Mouse (Mus musculus): ENCODE measurements around the gene Myof. TPM values are rescaled to one million over a fixed set of nuclear protein-coding genes. Genes with fewer than 3 reads are reported as not detected.

Gene Myof
- total and polyA plus RNA-seq, 3 experiments = 0.55 TPM; not detected in 2

DNA sequence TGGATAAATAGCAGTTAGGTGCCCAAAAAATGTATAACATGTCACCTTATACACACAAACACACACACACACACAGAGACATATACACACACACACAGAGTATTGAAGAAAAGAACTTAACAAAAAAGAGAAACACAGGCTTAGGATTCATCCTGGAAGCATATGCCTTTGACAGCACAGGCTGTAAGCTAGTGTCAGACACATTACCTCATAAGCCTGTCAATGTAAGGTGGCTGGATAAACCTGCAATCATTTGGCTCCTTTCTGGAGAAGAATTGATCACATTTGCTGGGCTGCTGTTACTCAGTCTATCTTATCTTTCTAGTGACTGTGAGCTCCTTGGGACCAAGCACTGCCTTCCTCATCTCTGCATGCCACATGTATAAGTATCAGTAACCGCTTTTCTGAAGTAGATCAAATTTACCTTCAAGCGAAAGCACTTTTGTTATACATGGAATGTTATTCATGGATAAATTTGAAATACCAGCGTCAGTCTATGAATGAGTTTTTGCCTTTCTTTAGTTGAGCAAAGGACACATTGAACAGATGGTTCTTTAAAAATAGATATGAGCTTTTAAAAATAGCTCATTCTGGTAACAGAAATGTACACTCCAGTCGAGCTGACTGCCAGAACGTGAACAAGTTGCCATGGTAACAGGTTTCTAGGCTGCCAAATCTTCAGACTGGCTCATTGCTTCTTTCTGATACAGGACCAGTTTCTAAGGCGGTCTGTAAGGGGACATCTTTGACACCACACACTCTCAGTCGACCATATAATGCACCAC, 51.8 kb downstream of the Myof start:
- Histone ChIP-seq H3K9me3 (replicated peaks) (peaks cover 4% of the 10 kb centered on the region; the same call in 1 of the 2 replicates), H3K27me3 (ENCODE audit: insufficient read depth, low read length) (peaks cover 2% of the 10 kb centered on the region; the same call in 1 of the 2 replicates), H3K4me3 (ENCODE audit: low read depth, low read length) (no peak overlapping the region), H3K4me1 (ENCODE audit: insufficient read depth, low read depth, low read length) (peaks cover 4% of the 10 kb centered on the region; the same call in 1 of the 2 replicates), H3K36me3 (replicated peaks) (no peaks in the 10 kb centered on the region)
- ATAC-seq (ENCODE audit: extremely low read depth, insufficient number of reproducible peaks, low FRiP score, poor library complexity, severe bottlenecking) (no peak), DNase-seq (ENCODE audit: low spot score) (no peak)
- no peak for TF ChIP-seq TAL1 (conservative IDR thresholded peaks at IDR 0.05; ENCODE audit: low read depth, low read length)
- TF ChIP-seq POLR2AphosphoS5 (IDR thresholded peaks at IDR 0.05; ENCODE audit: insufficient replicate concordance, low read depth, low read length) = no peak
- no peak for TF ChIP-seq CTCF (IDR thresholded peaks at IDR 0.05; ENCODE audit: low read depth, low read length)
- no peak for TF ChIP-seq GATA1 (IDR thresholded peaks at IDR 0.05; ENCODE audit: borderline replicate concordance, low read length)
- TF ChIP-seq GATA2 (IDR thresholded peaks at IDR 0.05; ENCODE audit: borderline replicate concordance, low read depth, low read length) = no peak

- TF ChIP-seq CTCF (IDR thresholded peaks at IDR 0.05; ENCODE audit: low read depth, low read length) (no peak), GATA2 (IDR thresholded peaks at IDR 0.05; ENCODE audit: borderline replicate concordance, low read depth, low read length) (no peak), TAL1 (conservative IDR thresholded peaks at IDR 0.05; ENCODE audit: low read depth, low read length) (no peak), GATA1 (IDR thresholded peaks at IDR 0.05; ENCODE audit: borderline replicate concordance, low read length) (no peak), POLR2AphosphoS5 (IDR thresholded peaks at IDR 0.05; ENCODE audit: insufficient replicate concordance, low read depth, low read length) (no peak)
- DNase-seq (ENCODE audit: low spot score) (no peak), ATAC-seq (ENCODE audit: extremely low read depth, insufficient number of reproducible peaks, low FRiP score, poor library complexity, severe bottlenecking) (no peak)
- Histone ChIP-seq H3K27me3 (ENCODE audit: insufficient read depth, low read length) (peaks cover 9% of the 10 kb centered on the region), H3K36me3 (replicated peaks) (no peaks in the 10 kb centered on the region), H3K9me3 (replicated peaks) (peaks cover 4% of the 10 kb centered on the region; the same call in 1 of the 2 replicates), H3K4me3 (ENCODE audit: low read depth, low read length) (no peak overlapping the region), H3K4me1 (ENCODE audit: insufficient read depth, low read depth, low read length) (peaks cover 4% of the 10 kb centered on the region; the same call in 1 of the 2 replicates)
Measured at GRCm38 (mm10) chr19:37989971-37990370, 53.4 kb downstream of the Myof start.

- no peak for ATAC-seq (ENCODE audit: extremely low read depth, insufficient number of reproducible peaks, low FRiP score, poor library complexity, severe bottlenecking)
- Histone ChIP-seq H3K27me3 (ENCODE audit: insufficient read depth, low read length) (peaks cover 9% of the 10 kb centered on the region), H3K9me3 (replicated peaks) (peaks cover under 1% of the 10 kb centered on the region; the same call in 1 of the 2 replicates), H3K4me3 (ENCODE audit: low read depth, low read length) (no peak overlapping the region), H3K36me3 (replicated peaks) (no peaks in the 10 kb centered on the region), H3K4me1 (ENCODE audit: insufficient read depth, low read depth, low read length) (peaks cover under 1% of the 10 kb centered on the region; the same call in 1 of the 2 replicates)
- TF ChIP-seq POLR2AphosphoS5 (IDR thresholded peaks at IDR 0.05; ENCODE audit: insufficient replicate concordance, low read depth, low read length) (no peak), TAL1 (conservative IDR thresholded peaks at IDR 0.05; ENCODE audit: low read depth, low read length) (no peak), GATA1 (IDR thresholded peaks at IDR 0.05; ENCODE audit: borderline replicate concordance, low read length) (no peak), GATA2 (IDR thresholded peaks at IDR 0.05; ENCODE audit: borderline replicate concordance, low read depth, low read length) (no peak), CTCF (IDR thresholded peaks at IDR 0.05; ENCODE audit: low read depth, low read length) (no peak)
- no peak for DNase-seq (ENCODE audit: low spot score)
Measured at GRCm38 (mm10) chr19:37988156-37988555, 55.2 kb downstream of the Myof start.

DNA sequence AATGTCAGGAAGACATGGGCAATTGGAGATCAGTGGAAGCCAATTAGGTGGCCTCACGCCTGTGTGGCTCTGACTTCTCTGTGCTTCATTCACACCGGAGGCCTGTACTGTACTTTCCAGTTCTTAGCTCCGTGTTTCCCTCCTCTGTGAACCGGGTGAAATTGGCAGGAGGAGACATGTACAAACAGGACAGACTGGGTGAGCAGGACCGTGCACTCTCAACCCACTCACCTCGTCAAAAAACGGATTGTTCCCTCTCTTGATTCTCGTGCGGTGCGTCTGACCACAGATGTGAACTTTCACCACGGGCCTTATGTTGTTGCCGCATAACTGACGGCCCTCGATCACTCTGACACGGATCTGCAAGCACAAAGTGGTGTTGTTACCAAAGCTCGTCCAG, 57.6 kb downstream of the Myof start:
- ATAC-seq (ENCODE audit: extremely low read depth, insufficient number of reproducible peaks, low FRiP score, poor library complexity, severe bottlenecking) = no peak
- Histone ChIP-seq H3K4me1 (ENCODE audit: insufficient read depth, low read depth, low read length) (no peaks in the 10 kb centered on the region), H3K4me3 (ENCODE audit: low read depth, low read length) (no peak overlapping the region), H3K36me3 (replicated peaks) (no peaks in the 10 kb centered on the region), H3K27me3 (ENCODE audit: insufficient read depth, low read length) (peaks cover 9% of the 10 kb centered on the region), H3K9me3 (replicated peaks) (no peaks in the 10 kb centered on the region)
- DNase-seq (ENCODE audit: low spot score) = no peak
- no peak for TF ChIP-seq GATA1 (IDR thresholded peaks at IDR 0.05; ENCODE audit: borderline replicate concordance, low read length)
- no peak for TF ChIP-seq GATA2 (IDR thresholded peaks at IDR 0.05; ENCODE audit: borderline replicate concordance, low read depth, low read length)
- TF ChIP-seq TAL1 (conservative IDR thresholded peaks at IDR 0.05; ENCODE audit: low read depth, low read length) = no peak
- TF ChIP-seq POLR2AphosphoS5 (IDR thresholded peaks at IDR 0.05; ENCODE audit: insufficient replicate concordance, low read depth, low read length) = no peak
- no peak for TF ChIP-seq CTCF (IDR thresholded peaks at IDR 0.05; ENCODE audit: low read depth, low read length)

DNA sequence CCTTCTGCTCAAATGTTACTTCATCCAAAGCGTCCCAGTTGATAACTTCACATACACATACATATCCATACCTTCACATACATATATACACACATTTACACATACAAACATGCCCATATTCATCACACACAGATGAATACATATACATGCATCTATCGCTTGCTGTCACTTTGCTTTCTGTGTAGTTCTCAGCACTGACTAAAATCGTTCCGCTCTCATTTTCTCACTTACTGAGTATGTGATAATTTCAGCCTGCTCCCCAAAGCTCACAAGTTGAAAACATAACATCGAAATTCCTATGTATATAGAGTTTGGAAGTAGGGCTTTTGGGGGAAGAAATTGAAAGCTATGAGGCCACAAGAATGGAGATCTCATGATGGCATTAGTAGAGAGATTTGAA, 67.4 kb downstream of the Myof start:
- DNase-seq (ENCODE audit: low spot score) (no peak), ATAC-seq (ENCODE audit: extremely low read depth, insufficient number of reproducible peaks, low FRiP score, poor library complexity, severe bottlenecking) (no peak)
- Histone ChIP-seq H3K4me3 (ENCODE audit: low read depth, low read length) (no peak overlapping the region), H3K27me3 (ENCODE audit: insufficient read depth, low read length) (no peaks in the 10 kb centered on the region), H3K9me3 (replicated peaks) (no peaks in the 10 kb centered on the region), H3K36me3 (replicated peaks) (no peaks in the 10 kb centered on the region), H3K4me1 (ENCODE audit: insufficient read depth, low read depth, low read length) (no peaks in the 10 kb centered on the region)
- TF ChIP-seq GATA2 (IDR thresholded peaks at IDR 0.05; ENCODE audit: borderline replicate concordance, low read depth, low read length) = no peak
- no peak for TF ChIP-seq CTCF (IDR thresholded peaks at IDR 0.05; ENCODE audit: low read depth, low read length)
- no peak for TF ChIP-seq GATA1 (IDR thresholded peaks at IDR 0.05; ENCODE audit: borderline replicate concordance, low read length)

GRCm38 (mm10) chr19:37970571-37970970, 72.8 kb downstream of the Myof start:
- Histone ChIP-seq H3K4me3 (ENCODE audit: low read depth, low read length) (no peak overlapping the region), H3K4me1 (ENCODE audit: insufficient read depth, low read depth, low read length) (no peaks in the 10 kb centered on the region), H3K36me3 (replicated peaks) (no peaks in the 10 kb centered on the region), H3K27me3 (ENCODE audit: insufficient read depth, low read length) (no peaks in the 10 kb centered on the region; the same call in 1 of the 2 replicates), H3K9me3 (replicated peaks) (no peaks in the 10 kb centered on the region)
- no peak for DNase-seq (ENCODE audit: low spot score)
- TF ChIP-seq GATA1 (IDR thresholded peaks at IDR 0.05; ENCODE audit: borderline replicate concordance, low read length) = no peak
- no peak for TF ChIP-seq POLR2AphosphoS5 (IDR thresholded peaks at IDR 0.05; ENCODE audit: insufficient replicate concordance, low read depth, low read length)
- TF ChIP-seq GATA2 (IDR thresholded peaks at IDR 0.05; ENCODE audit: borderline replicate concordance, low read depth, low read length) = no peak
- TF ChIP-seq CTCF (IDR thresholded peaks at IDR 0.05; ENCODE audit: low read depth, low read length) = no peak
- no peak for TF ChIP-seq TAL1 (conservative IDR thresholded peaks at IDR 0.05; ENCODE audit: low read depth, low read length)
- ATAC-seq (ENCODE audit: extremely low read depth, insufficient number of reproducible peaks, low FRiP score, poor library complexity, severe bottlenecking) = no peak
